Mouse (Mus musculus): ENCODE results near the gene Gm11096. TPM values are rescaled to one million over a fixed set of nuclear protein-coding genes. Genes with fewer than 3 reads are reported as not detected.

Gene Gm11096
- polyA plus RNA-seq, 1 experiment from 2014 or later: not detected

- Histone ChIP-seq H3K4me2 (ENCODE audit: low read depth, low read length) (no peak overlapping the region), H3K27ac (ENCODE audit: low read depth) (no peak overlapping the region), H3K36me3 (replicated peaks; ENCODE audit: insufficient read depth, low read length) (no peaks in the 10 kb centered on the region), H3K27me3 (ENCODE audit: insufficient read depth, low read length) (no peaks in the 10 kb centered on the region), H3K9me3 (ENCODE audit: low read length) (no peaks in the 10 kb centered on the region), H3K4me1 (ENCODE audit: insufficient read depth) (no peaks in the 10 kb centered on the region), H3K9ac (replicated peaks) (no peak overlapping the region), H3K4me3 (ENCODE audit: low read depth, low read length) (no peak overlapping the region)
- DNase-seq (no peak), ATAC-seq (no peak)
- 54% methylated on average over 2 of the region's 2 CpGs for WGBS (ENCODE audit: insufficient replicate concordance)
- TF ChIP-seq CTCF (IDR thresholded peaks at IDR 0.05; ENCODE audit: low read depth) (no peak), EP300 (IDR thresholded peaks at IDR 0.05; ENCODE audit: low read depth) (no peak)
Measured at GRCm38 (mm10) chr17:81432733-81433132, 8.8 kb upstream of the Gm11096 start.

- no peaks in the 10 kb centered on the region for H3K27me3 ChIP-seq (ENCODE audit: insufficient read depth, low read length)
- no peaks in the 10 kb centered on the region for H3K9me3 ChIP-seq (ENCODE audit: low read length)
- no peak overlapping the region for H3K4me3 ChIP-seq (ENCODE audit: low read depth, low read length)
- no peaks in the 10 kb centered on the region for H3K4me1 ChIP-seq (ENCODE audit: insufficient read depth)
- H3K27ac ChIP-seq (ENCODE audit: low read depth): no peak overlapping the region
- no peak for TF ChIP-seq EP300 (IDR thresholded peaks at IDR 0.05; ENCODE audit: low read depth)
- no peak for TF ChIP-seq CTCF (IDR thresholded peaks at IDR 0.05; ENCODE audit: low read depth)
- ATAC-seq (no peak), DNase-seq (no peak)
- H3K9ac ChIP-seq (replicated peaks): no peak overlapping the region
- 45% methylated on average over 5 of the region's 5 CpGs for WGBS (ENCODE audit: insufficient replicate concordance)
- no peaks in the 10 kb centered on the region for H3K36me3 ChIP-seq (replicated peaks; ENCODE audit: insufficient read depth, low read length)
- H3K4me2 ChIP-seq (ENCODE audit: low read depth, low read length): no peak overlapping the region
Measured at GRCm38 (mm10) chr17:81433148-81433547, 8.4 kb upstream of the Gm11096 start.

GRCm38 (mm10) chr17:81455269-81455668 is 13.7 kb downstream of the Gm11096 start:
- no peaks in the 10 kb centered on the region for H3K4me1 ChIP-seq (ENCODE audit: insufficient read depth)
- 82% methylated on average over 3 of the region's 3 CpGs for WGBS (ENCODE audit: insufficient replicate concordance)
- no peaks in the 10 kb centered on the region for H3K36me3 ChIP-seq (replicated peaks; ENCODE audit: insufficient read depth, low read length)
- no peak overlapping the region for H3K4me2 ChIP-seq (ENCODE audit: low read depth, low read length)
- ATAC-seq: no peak
- H3K9me3 ChIP-seq (ENCODE audit: low read length): no peaks in the 10 kb centered on the region
- no peaks in the 10 kb centered on the region for H3K27me3 ChIP-seq (ENCODE audit: insufficient read depth, low read length)
- TF ChIP-seq EP300 (IDR thresholded peaks at IDR 0.05; ENCODE audit: low read depth): no peak
- TF ChIP-seq CTCF (IDR thresholded peaks at IDR 0.05; ENCODE audit: low read depth): no peak
- no peak overlapping the region for H3K27ac ChIP-seq (ENCODE audit: low read depth)
- H3K9ac ChIP-seq (replicated peaks): no peak overlapping the region
- DNase-seq: no peak
- no peak overlapping the region for H3K4me3 ChIP-seq (ENCODE audit: low read depth, low read length)

GRCm38 (mm10) chr17:81455977-81456376 is 14.4 kb downstream of the Gm11096 start:
- Histone ChIP-seq H3K4me2 (ENCODE audit: low read depth, low read length) (no peak overlapping the region), H3K9me3 (ENCODE audit: low read length) (no peaks in the 10 kb centered on the region), H3K27ac (ENCODE audit: low read depth) (no peak overlapping the region), H3K4me3 (ENCODE audit: low read depth, low read length) (no peak overlapping the region), H3K4me1 (ENCODE audit: insufficient read depth) (no peaks in the 10 kb centered on the region), H3K36me3 (replicated peaks; ENCODE audit: insufficient read depth, low read length) (no peaks in the 10 kb centered on the region), H3K27me3 (ENCODE audit: insufficient read depth, low read length) (no peaks in the 10 kb centered on the region), H3K9ac (replicated peaks) (no peak overlapping the region)
- WGBS (ENCODE audit: insufficient replicate concordance): 63% methylated on average over 7 of the region's 7 CpGs
- ATAC-seq (no peak), DNase-seq (no peak)
- TF ChIP-seq EP300 (IDR thresholded peaks at IDR 0.05; ENCODE audit: low read depth) (no peak), CTCF (IDR thresholded peaks at IDR 0.05; ENCODE audit: low read depth) (no peak)

DNA sequence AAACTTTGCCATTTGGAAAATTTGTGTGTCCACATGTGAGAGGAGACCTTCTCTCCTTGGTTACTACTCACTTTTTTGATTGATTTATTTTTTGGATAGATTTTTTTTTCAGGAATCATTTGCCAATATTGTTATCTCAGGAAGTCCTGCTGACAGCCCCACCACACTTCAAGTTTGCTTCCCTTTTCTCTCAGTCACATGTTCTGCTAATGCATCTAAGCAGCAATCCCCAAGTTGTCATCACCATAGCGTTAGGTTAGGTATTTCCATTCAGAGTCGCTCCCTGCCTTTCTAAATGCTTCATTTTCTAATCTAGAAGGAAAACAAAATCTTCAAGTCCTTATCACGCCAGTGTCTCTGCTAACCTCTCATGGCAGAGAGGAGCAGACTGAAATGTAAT is 17.8 kb downstream of the Gm11096 start:
- WGBS (ENCODE audit: insufficient replicate concordance): 43% methylated on average over 3 of the region's 3 CpGs

GRCm38 (mm10) chr17:81468941-81469340 is 27.4 kb downstream of the Gm11096 start:
- DNase-seq (no peak), ATAC-seq (no peak)
- Histone ChIP-seq H3K36me3 (replicated peaks; ENCODE audit: insufficient read depth, low read length) (no peaks in the 10 kb centered on the region), H3K4me3 (ENCODE audit: low read depth, low read length) (no peak overlapping the region), H3K4me2 (ENCODE audit: low read depth, low read length) (no peak overlapping the region), H3K9ac (replicated peaks) (no peak overlapping the region), H3K27ac (ENCODE audit: low read depth) (no peak overlapping the region), H3K27me3 (ENCODE audit: insufficient read depth, low read length) (no peaks in the 10 kb centered on the region), H3K4me1 (ENCODE audit: insufficient read depth) (no peaks in the 10 kb centered on the region), H3K9me3 (ENCODE audit: low read length) (no peaks in the 10 kb centered on the region)
- TF ChIP-seq EP300 (IDR thresholded peaks at IDR 0.05; ENCODE audit: low read depth) (no peak), CTCF (IDR thresholded peaks at IDR 0.05; ENCODE audit: low read depth) (no peak)
- 71% methylated on average over 5 of the region's 5 CpGs for WGBS (ENCODE audit: insufficient replicate concordance)

More for the DNA sequence above, 17.8 kb downstream of the Gm11096 start:
- H3K4me2 ChIP-seq (ENCODE audit: low read depth, low read length): no peak overlapping the region
- H3K4me1 ChIP-seq (ENCODE audit: insufficient read depth): no peaks in the 10 kb centered on the region
- no peak overlapping the region for H3K4me3 ChIP-seq (ENCODE audit: low read depth, low read length)
- H3K27ac ChIP-seq (ENCODE audit: low read depth): no peak overlapping the region
- H3K9ac ChIP-seq (replicated peaks): no peak overlapping the region
- TF ChIP-seq EP300 (IDR thresholded peaks at IDR 0.05; ENCODE audit: low read depth): no peak
- no peak for TF ChIP-seq CTCF (IDR thresholded peaks at IDR 0.05; ENCODE audit: low read depth)
- ATAC-seq (no peak), DNase-seq (no peak)
- no peaks in the 10 kb centered on the region for H3K9me3 ChIP-seq (ENCODE audit: low read length)
- no peaks in the 10 kb centered on the region for H3K36me3 ChIP-seq (replicated peaks; ENCODE audit: insufficient read depth, low read length)
- no peaks in the 10 kb centered on the region for H3K27me3 ChIP-seq (ENCODE audit: insufficient read depth, low read length)

- ATAC-seq: no peak
- WGBS (ENCODE audit: insufficient replicate concordance): 79% methylated on average over 3 of the region's 3 CpGs
- no peaks in the 10 kb centered on the region for H3K9me3 ChIP-seq (ENCODE audit: low read length)
- H3K4me2 ChIP-seq (ENCODE audit: low read depth, low read length): no peak overlapping the region
- H3K27ac ChIP-seq (ENCODE audit: low read depth): no peak overlapping the region
- no peak for DNase-seq
- no peak overlapping the region for H3K4me3 ChIP-seq (ENCODE audit: low read depth, low read length)
- H3K36me3 ChIP-seq (replicated peaks; ENCODE audit: insufficient read depth, low read length): no peaks in the 10 kb centered on the region
- TF ChIP-seq EP300 (IDR thresholded peaks at IDR 0.05; ENCODE audit: low read depth) (no peak), CTCF (IDR thresholded peaks at IDR 0.05; ENCODE audit: low read depth) (no peak)
- no peaks in the 10 kb centered on the region for H3K4me1 ChIP-seq (ENCODE audit: insufficient read depth)
- H3K27me3 ChIP-seq (ENCODE audit: insufficient read depth, low read length): no peaks in the 10 kb centered on the region
- no peak overlapping the region for H3K9ac ChIP-seq (replicated peaks)
Measured at GRCm38 (mm10) chr17:81473363-81473762, 31.8 kb downstream of the Gm11096 start.

All from liver, postnatal 0 days (tissue).